Mouse (Mus musculus): ENCODE measurements around the gene Pde4d. TPM values are rescaled to one million over a fixed set of nuclear protein-coding genes. Genes with fewer than 3 reads are reported as not detected.

The Pde4d gene
- total and polyA plus RNA-seq, 3 experiments = 18.5 to 18.8 TPM; not detected in 1

DNA sequence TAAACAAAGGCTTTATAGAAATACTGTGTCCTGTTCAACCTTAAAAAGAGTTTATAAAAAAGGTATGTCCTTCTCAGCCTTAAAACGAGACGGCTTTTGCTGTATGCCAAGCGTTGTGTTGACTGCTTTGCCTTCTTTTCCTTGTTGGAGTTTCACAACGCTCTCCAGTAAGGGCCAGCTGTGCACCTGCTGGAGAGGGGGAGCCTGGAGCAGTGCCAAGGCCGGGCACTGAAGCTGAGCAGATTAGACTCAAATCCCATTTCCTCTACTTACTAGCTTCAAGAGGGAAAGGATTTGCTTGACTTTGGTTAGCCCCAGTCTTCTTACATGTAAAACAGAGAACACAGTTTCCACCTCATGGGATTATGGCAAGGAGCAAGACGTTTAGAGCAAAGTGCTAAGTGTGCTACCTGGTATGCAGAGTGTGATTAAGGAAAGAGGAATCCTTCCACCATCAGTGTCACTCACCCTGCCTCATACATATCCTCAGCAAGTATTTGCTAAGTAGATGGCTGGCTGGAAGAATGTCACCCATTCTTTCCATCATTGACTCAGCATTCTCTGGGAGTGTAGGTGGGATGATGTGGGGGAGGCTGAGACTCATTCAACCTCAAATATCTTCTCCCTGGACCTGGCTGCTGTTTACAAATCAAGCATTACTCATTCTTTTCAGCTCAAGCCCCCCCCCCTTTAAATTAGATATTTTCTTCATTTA is 149.6 kb downstream of the Pde4d start:
- Histone ChIP-seq H3K4me1 (ENCODE audit: control insufficient read depth in 1 of 2, insufficient read depth in 2 of 2, low read length in 2 of 2) (no peaks in the 10 kb centered on the region), H3K36me3 (ENCODE audit: control insufficient read depth in 1 of 2, insufficient read depth in 2 of 2, low read length in 2 of 2) (no peaks in the 10 kb centered on the region), H3K9ac (ENCODE audit: control insufficient read depth, low read depth, low read length, poor library complexity, severe bottlenecking) (no peak overlapping the region), H3K27ac (ENCODE audit: control insufficient read depth, low read depth, low read length) (no peak overlapping the region), H3K27me3 (ENCODE audit: control insufficient read depth in 1 of 2, insufficient read depth in 2 of 2, low read length in 2 of 2) (no peaks in the 10 kb centered on the region), H3K79me2 (ENCODE audit: control insufficient read depth, insufficient read depth, low read length, poor library complexity) (no peaks in the 10 kb centered on the region), H3K4me3 (ENCODE audit: control insufficient read depth in 1 of 2, insufficient read depth in 1 of 2, low read depth in 2 of 2, low read length in 2 of 2) (no peak overlapping the region), H3K9me3 (replicated peaks; ENCODE audit: insufficient read depth, low read length) (no peaks in the 10 kb centered on the region)
- DNase-seq (ENCODE audit: low read depth, low spot score) = no peak
- TF ChIP-seq MXI1 (IDR thresholded peaks at IDR 0.05; ENCODE audit: low read depth, low read length) (no peak), RAD21 (IDR thresholded peaks at IDR 0.05; ENCODE audit: low read depth, low read length) (no peak), POLR2AphosphoS5 (IDR thresholded peaks at IDR 0.05; ENCODE audit: borderline replicate concordance, low read depth, low read length) (no peak), NRF1 (IDR thresholded peaks at IDR 0.05; ENCODE audit: insufficient read depth, low read depth, low read length, poor library complexity, severe bottlenecking) (no peak), ZKSCAN1 (IDR thresholded peaks at IDR 0.05; ENCODE audit: low read depth, low read length) (no peak), GATA1 (IDR thresholded peaks at IDR 0.05; ENCODE audit: low read depth, low read length) (no peak), HCFC1 (IDR thresholded peaks at IDR 0.05; ENCODE audit: low read depth, low read length) (no peak), TBP (IDR thresholded peaks at IDR 0.05; ENCODE audit: low read depth, low read length) (no peak), TAL1 (IDR thresholded peaks at IDR 0.05; ENCODE audit: low read length) (no peak), TCF12 (IDR thresholded peaks at IDR 0.05; ENCODE audit: low read depth, low read length) (no peak)

DNA sequence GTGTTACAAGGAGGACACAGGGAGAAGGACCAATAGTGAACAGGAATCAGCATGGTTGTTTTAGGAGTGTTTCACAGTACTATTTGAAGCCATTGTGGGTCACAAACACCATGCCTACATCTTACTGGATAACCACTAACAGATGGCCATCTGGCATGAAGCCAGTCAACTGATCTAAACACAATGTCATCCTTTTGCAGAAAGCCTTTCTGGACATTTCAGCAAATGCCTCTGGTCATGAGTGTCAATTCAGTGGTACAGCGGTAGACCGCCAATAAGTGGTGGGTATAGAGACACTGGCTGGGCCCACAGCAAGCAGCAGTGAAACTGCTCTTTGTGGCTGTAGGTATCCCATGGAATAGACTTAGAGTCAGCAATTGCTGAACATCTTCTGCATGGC is 151.3 kb downstream of the Pde4d start:
- no peak for DNase-seq (ENCODE audit: low read depth, low spot score)
- no peaks in the 10 kb centered on the region for H3K27me3 ChIP-seq (ENCODE audit: control insufficient read depth in 1 of 2, insufficient read depth in 2 of 2, low read length in 2 of 2)
- no peaks in the 10 kb centered on the region for H3K9me3 ChIP-seq (replicated peaks; ENCODE audit: insufficient read depth, low read length)
- no peaks in the 10 kb centered on the region for H3K79me2 ChIP-seq (ENCODE audit: control insufficient read depth, insufficient read depth, low read length, poor library complexity)
- H3K9ac ChIP-seq (ENCODE audit: control insufficient read depth, low read depth, low read length, poor library complexity, severe bottlenecking) = no peak overlapping the region
- H3K4me3 ChIP-seq (ENCODE audit: control insufficient read depth in 1 of 2, insufficient read depth in 1 of 2, low read depth in 2 of 2, low read length in 2 of 2) = no peak overlapping the region
- no peak overlapping the region for H3K27ac ChIP-seq (ENCODE audit: control insufficient read depth, low read depth, low read length)
- H3K4me1 ChIP-seq (ENCODE audit: control insufficient read depth in 1 of 2, insufficient read depth in 2 of 2, low read length in 2 of 2) = no peaks in the 10 kb centered on the region
- no peaks in the 10 kb centered on the region for H3K36me3 ChIP-seq (ENCODE audit: control insufficient read depth in 1 of 2, insufficient read depth in 2 of 2, low read length in 2 of 2)
- TF ChIP-seq ELF1 (IDR thresholded peaks at IDR 0.05; ENCODE audit: low read depth, low read length) = no peak
- no peak for TF ChIP-seq KAT2A (conservative IDR thresholded peaks at IDR 0.05; ENCODE audit: low read depth, low read length)
- no peak for TF ChIP-seq POLR2AphosphoS2 (IDR thresholded peaks at IDR 0.05; ENCODE audit: low read length)
- no peak for TF ChIP-seq JUND (IDR thresholded peaks at IDR 0.05; ENCODE audit: low read depth, low read length)
- no peak for TF ChIP-seq MYB (IDR thresholded peaks at IDR 0.05; ENCODE audit: low read depth, low read length)
- TF ChIP-seq UBTF (IDR thresholded peaks at IDR 0.05; ENCODE audit: borderline replicate concordance, insufficient read depth, low read depth, low read length) = no peak
- no peak for TF ChIP-seq GATA1 (IDR thresholded peaks at IDR 0.05; ENCODE audit: low read depth, low read length)

Data from MEL (cell line).